In the genomic region with DNA sequence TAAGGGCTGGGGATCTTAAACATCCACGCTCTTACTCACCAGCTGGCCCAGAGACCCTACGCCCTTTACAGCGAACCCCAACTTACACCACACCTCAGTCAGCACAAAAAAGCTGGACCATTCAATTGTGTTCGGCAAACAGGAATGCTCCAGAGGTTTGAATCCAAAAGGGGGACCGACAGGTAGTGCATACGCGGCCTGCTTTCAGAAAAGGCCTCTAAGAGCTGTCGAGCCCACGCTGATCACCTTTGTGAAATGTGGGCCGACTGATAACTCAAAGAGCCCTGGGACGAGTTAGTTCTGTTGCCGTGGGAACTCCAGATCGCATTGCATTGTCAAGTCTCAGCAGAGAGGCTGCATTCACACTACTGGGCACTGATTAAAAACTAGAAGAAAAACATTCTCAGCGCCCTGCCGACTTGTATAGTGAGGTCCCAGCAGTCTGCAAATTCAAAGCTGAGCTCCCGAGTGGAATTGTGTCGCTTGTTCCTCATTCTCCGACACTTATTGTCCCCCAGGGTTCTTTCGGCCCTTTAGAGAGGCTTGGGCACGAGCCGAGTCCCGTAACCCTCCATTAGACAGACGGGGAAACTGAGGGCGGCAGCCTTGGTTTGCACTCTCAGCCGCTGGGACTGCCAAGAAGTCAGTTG, we compare ENCODE assay signal across 8 mouse cellular contexts. TPM values are rescaled to one million over a fixed set of nuclear protein-coding genes. Genes with fewer than 3 reads are reported as not detected.
DNase-seq lines count a peak whose midpoint lies in the region; ATAC-seq lines count a peak whose summit lies in the region.

No protein-coding gene starts in this region.

- no peaks in the 10 kb centered on the region for H3K27me3 ChIP-seq in liver, embryonic 12.5 days (replicated peaks)

- no peaks in the 10 kb centered on the region for H3K9me3 ChIP-seq in liver, embryonic 12.5 days (replicated peaks)

- H3K9ac ChIP-seq in liver, embryonic 12.5 days = peak overlapping the region; percentile 83

- ATAC-seq in liver, embryonic 12.5 days = peak; percentile 27; the same call in 1 of the 2 replicates
- ATAC-seq in CD4-positive, CD25-positive, alpha-beta regulatory T cell, adult 4 months = no peak

- peaks cover 48% of the 10 kb centered on the region for H3K4me1 ChIP-seq in liver, embryonic 12.5 days

- peak overlapping the region; percentile 94 for H3K4me2 ChIP-seq in liver, embryonic 12.5 days

- H3K4me3 ChIP-seq in liver, embryonic 12.5 days = peak overlapping the region; percentile 86

- peak; percentile 59 for DNase-seq in embryo, embryonic 10.5 days (ENCODE audit: low spot score)
- no peak for DNase-seq in embryo, embryonic 9.5 days (ENCODE audit: extremely low spot score)
- DNase-seq in thymus, postnatal 0 days (ENCODE audit: low spot score) = peak; percentile 6
- DNase-seq in thymus, postnatal 10 days (ENCODE audit: low spot score in 2 of 2) = no peak
- no peak for DNase-seq in left cerebral cortex, adult 9 months (ENCODE audit: low spot score in 2 of 2)
- no peak for DNase-seq in T-cell, adult 2 months (ENCODE audit: low spot score)

- H3K36me3 ChIP-seq in liver, embryonic 12.5 days = peaks cover 48% of the 10 kb centered on the region

- H3K27ac ChIP-seq in liver, embryonic 12.5 days = peak overlapping the region; percentile 94

- WGBS in liver, embryonic 12.5 days (ENCODE audit: insufficient replicate concordance) = 19% methylated on average over 25 of the region's 25 CpGs

RNA-seq across cellular contexts. Expression of a gene that starts 36.5 kb away (rescaled TPM):
- 0.38 and 0.45 TPM in 2 replicates for polyA plus RNA-seq in thymus, postnatal 0 days (2015; fragmentation: Nextera tagmentation; extraction: Ambion mirVana)
- polyA plus RNA-seq in liver, embryonic 12.5 days (2016; fragmentation: Nextera tagmentation; extraction: Ambion mirVana) = 0.17 TPM in 1 of 2 replicates, not detected in the other
- not detected for polyA plus RNA-seq in CD4-positive, CD25-positive, alpha-beta regulatory T cell, adult 4 months (2017; shearing (Covaris generic))

RNA-seq across cellular contexts. Expression of a gene that starts 36.7 kb away (rescaled TPM):
- polyA plus RNA-seq in thymus, postnatal 0 days (2015; fragmentation: Nextera tagmentation; extraction: Ambion mirVana) = 13.7 and 14.2 TPM in 2 replicates
- 1.8 and 2.3 TPM in 2 replicates for polyA plus RNA-seq in liver, embryonic 12.5 days (2016; fragmentation: Nextera tagmentation; extraction: Ambion mirVana)
- under 1 TPM; 0.55 to 0.75 TPM for polyA plus RNA-seq in CD4-positive, CD25-positive, alpha-beta regulatory T cell, adult 4 months (2017; shearing (Covaris generic))

Comparison
In these comparisons a context has a peak if more than half of its experiments do, and no peak if none do; other contexts are left out.
1. DNase-seq: peak in embryo, embryonic 10.5 days (single experiment) and thymus, postnatal 0 days (single experiment); none in embryo, embryonic 9.5 days (single experiment), thymus, postnatal 10 days (0 of 2), left cerebral cortex, adult 9 months (0 of 2) and T-cell, adult 2 months (single experiment).